Mouse (Mus musculus): Measurements from ENCODE around the gene Cox19. TPM values are rescaled to one million over a fixed set of nuclear protein-coding genes. Genes with fewer than 3 reads are reported as not detected.

The Cox19 gene
- 87.4 and 91.1 TPM in 2 replicates for polyA plus RNA-seq (2012; rRNA removed)

DNA sequence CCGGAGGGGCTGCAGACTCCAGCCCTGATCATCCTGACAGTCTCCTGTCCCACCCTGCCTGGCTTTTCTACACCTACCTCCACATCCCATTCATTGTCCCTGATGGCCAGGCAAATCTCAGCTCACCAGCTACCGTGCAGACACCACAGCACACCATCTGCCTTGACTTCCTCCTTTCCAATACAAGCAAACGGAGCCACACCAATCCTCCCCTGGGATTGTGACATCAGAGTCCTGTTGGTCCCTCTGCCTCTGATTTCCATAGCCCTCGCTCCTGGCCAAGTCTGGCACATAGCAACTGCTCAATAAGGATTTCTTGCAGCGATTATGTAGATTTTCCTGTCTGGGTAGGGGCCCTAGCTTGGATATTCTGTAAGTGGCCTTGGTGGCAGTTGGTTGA lies at the start of gene Cox19:
TSS of gene Cox19 (minus strand) at position 285 of the 400 bp plus-strand sequence.
- Histone ChIP-seq H3K27me3 (ENCODE audit: control insufficient read depth, insufficient read depth, low read length) (no peaks in the 10 kb centered on the region), H3K4me3 (replicated peaks; ENCODE audit: insufficient read depth, low read depth, low read length) (no peak within 1 kb of the TSS), H3K4me1 (ENCODE audit: control insufficient read depth, insufficient read depth, low read length) (peaks cover 6% of the 10 kb centered on the region; the same call in 1 of the 2 replicates), H3K27ac (ENCODE audit: insufficient read depth, low read length) (no peak within 1 kb of the TSS)
- 30% methylated on average over 5 of the region's 5 CpGs for WGBS
- DNase-seq = no peak
- no peak for TF ChIP-seq POLR2A (IDR thresholded peaks at IDR 0.05; ENCODE audit: borderline replicate concordance, insufficient read depth, low read length)
- TF ChIP-seq CTCF (IDR thresholded peaks at IDR 0.05; ENCODE audit: borderline replicate concordance, insufficient read depth, low read depth, low read length) = no peak

DNA sequence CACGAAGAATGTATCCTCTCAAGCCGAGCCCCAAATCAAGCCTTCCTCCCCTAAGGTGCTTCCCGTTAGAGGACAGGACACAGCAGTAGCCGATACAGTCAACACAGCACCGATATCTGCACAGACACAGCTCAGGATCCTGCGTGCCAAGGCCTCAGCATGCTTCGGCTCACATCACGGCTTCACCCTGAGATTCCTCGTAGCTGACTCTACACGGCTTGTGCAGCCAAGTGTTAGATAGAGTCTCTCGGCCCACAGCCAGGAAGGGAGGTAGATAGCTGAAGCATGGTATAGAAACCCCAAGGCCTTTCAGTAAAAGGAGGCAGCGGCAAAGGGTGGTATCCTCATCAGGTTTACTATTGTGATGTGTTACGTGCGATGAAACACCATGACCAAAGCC lies 48.8 kb upstream of the Cox19 start:
- H3K4me3 ChIP-seq (replicated peaks; ENCODE audit: insufficient read depth, low read depth, low read length) = no peak overlapping the region
- peak in 1 of 2 experiments; percentile 65 for DNase-seq
- 32% methylated on average over 14 of the region's 14 CpGs for WGBS
- no peak overlapping the region for H3K27ac ChIP-seq (ENCODE audit: insufficient read depth, low read length)
- TF ChIP-seq CTCF (IDR thresholded peaks at IDR 0.05; ENCODE audit: borderline replicate concordance, insufficient read depth, low read depth, low read length) (no peak), POLR2A (IDR thresholded peaks at IDR 0.05; ENCODE audit: borderline replicate concordance, insufficient read depth, low read length) (no peak)
- peaks cover 31% of the 10 kb centered on the region for H3K4me1 ChIP-seq (ENCODE audit: control insufficient read depth, insufficient read depth, low read length)
- H3K27me3 ChIP-seq (ENCODE audit: control insufficient read depth, insufficient read depth, low read length) = no peaks in the 10 kb centered on the region

DNA sequence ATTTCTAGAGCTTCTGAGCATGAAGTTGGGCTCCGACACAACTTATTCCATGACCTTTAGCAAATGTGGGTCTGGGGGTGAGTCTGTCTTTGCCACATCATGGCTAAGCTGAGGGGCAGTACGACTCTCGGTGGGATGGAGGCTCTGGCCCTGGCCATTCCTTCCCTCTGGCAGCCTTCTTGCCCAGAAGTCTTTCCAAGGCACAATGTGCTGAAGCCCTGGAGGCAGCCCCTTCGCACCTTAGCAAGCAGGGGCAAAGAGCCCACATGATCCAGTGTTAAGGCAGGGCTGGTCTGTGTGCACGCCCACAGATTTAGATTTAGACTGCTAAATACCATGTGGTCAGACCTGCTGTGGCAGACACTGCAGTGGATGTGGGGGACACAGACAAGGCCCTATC lies 47.6 kb upstream of the Cox19 start:
- peaks cover 31% of the 10 kb centered on the region for H3K4me1 ChIP-seq (ENCODE audit: control insufficient read depth, insufficient read depth, low read length)
- H3K27me3 ChIP-seq (ENCODE audit: control insufficient read depth, insufficient read depth, low read length) = no peaks in the 10 kb centered on the region
- DNase-seq = no peak
- H3K4me3 ChIP-seq (replicated peaks; ENCODE audit: insufficient read depth, low read depth, low read length) = no peak overlapping the region
- no peak for TF ChIP-seq CTCF (IDR thresholded peaks at IDR 0.05; ENCODE audit: borderline replicate concordance, insufficient read depth, low read depth, low read length)
- WGBS = 46% methylated on average over 5 of the region's 5 CpGs
- no peak overlapping the region for H3K27ac ChIP-seq (ENCODE audit: insufficient read depth, low read length)

DNA sequence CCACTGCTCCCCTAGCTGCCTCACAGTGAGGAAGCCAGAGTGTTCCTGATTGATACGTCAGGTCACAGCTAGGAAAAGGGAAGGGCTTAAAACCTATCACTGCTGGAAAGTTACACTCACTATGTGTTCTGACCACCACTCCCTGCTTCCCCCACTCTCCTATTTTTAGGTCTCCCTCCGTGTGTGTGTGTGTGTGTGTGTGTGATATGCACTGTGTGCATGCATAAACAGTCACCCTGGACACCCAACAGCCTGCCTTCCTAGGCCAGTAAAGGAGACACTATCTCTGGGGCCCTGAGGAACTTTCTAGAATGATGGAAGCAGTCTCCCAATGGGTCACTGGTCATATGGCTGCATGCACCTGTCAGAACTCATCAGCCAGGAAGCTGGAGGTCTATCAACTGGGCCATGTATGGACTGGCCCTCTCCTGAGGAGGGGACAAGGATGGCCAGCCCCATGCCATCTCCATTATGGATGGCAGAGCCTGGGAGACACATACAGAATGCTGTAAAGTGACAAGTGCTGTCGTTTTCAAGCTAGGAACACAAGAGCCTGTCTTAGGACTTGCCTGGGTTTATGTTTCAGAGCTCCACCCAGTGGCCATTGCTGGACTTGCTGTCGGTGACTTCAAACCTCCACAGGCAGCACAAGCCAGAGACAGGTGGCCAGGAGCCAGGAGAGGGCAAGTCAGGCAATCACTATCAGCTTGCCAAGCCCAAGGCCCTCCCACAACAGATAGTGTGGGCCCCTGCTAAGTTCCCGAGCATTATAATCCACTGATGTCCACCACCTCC lies 46.9 kb upstream of the Cox19 start:
- TF ChIP-seq CTCF (IDR thresholded peaks at IDR 0.05; ENCODE audit: borderline replicate concordance, insufficient read depth, low read depth, low read length) (peak; percentile 86), POLR2A (IDR thresholded peaks at IDR 0.05; ENCODE audit: borderline replicate concordance, insufficient read depth, low read length) (no peak)
- DNase-seq = peak; percentile 92 to 94
- WGBS = 33% methylated on average over 5 of the region's 5 CpGs
- Histone ChIP-seq H3K4me3 (replicated peaks; ENCODE audit: insufficient read depth, low read depth, low read length) (no peak overlapping the region), H3K27me3 (ENCODE audit: control insufficient read depth, insufficient read depth, low read length) (no peaks in the 10 kb centered on the region), H3K27ac (ENCODE audit: insufficient read depth, low read length) (no peak overlapping the region), H3K4me1 (ENCODE audit: control insufficient read depth, insufficient read depth, low read length) (peaks cover 29% of the 10 kb centered on the region)

DNA sequence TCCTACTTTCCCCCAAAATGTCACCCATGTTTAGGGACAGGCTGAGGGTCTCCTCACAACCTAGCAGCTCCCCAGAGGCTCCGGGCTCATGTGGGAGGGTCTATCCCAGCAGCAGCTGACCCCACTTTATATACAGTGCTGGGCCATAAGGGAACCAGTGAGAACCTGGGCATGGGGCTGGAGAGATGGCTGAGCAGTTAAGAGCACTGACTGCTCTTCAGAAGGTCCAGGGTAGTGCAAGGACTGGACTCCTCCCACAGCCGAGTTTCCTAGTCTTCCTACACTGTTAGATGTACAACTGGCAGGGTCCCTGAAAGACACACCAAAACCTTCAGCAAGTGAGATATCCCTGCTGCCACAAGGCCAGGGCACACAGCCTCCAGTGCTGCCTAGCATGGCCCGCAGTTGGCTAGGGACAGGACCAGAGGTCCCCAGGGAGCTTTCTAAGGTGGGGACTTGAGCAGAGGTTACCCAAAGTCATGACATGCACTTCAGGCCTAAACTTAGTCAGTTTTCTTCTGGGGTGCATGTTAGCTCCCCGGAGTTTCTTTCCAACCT lies 46.2 kb upstream of the Cox19 start:
- no peak overlapping the region for H3K27ac ChIP-seq (ENCODE audit: insufficient read depth, low read length)
- 93% methylated on average over 4 of the region's 4 CpGs for WGBS
- no peaks in the 10 kb centered on the region for H3K27me3 ChIP-seq (ENCODE audit: control insufficient read depth, insufficient read depth, low read length)
- no peak for DNase-seq
- TF ChIP-seq CTCF (IDR thresholded peaks at IDR 0.05; ENCODE audit: borderline replicate concordance, insufficient read depth, low read depth, low read length) (no peak), POLR2A (IDR thresholded peaks at IDR 0.05; ENCODE audit: borderline replicate concordance, insufficient read depth, low read length) (no peak)
- peaks cover 27% of the 10 kb centered on the region for H3K4me1 ChIP-seq (ENCODE audit: control insufficient read depth, insufficient read depth, low read length)
- H3K4me3 ChIP-seq (replicated peaks; ENCODE audit: insufficient read depth, low read depth, low read length) = no peak overlapping the region

DNA sequence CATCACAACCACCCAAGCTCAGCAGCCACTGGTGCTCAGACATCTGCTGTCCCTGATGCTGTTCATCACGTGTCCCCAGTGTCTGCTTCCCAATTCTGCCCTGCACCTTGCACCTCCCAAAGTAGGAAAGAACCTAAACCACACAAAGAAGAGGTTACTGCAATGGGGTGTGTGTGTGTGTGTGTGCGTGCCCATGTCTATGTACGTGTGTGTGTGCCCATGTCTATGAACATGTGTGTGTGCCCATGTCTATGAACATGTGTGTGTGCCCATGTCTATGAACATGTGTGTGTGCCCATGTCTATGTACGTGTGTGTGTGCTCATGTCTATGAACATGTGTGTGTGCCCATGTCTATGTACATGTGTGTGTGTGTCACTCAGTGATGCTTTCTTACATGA lies 44.3 kb upstream of the Cox19 start:
- peaks cover 38% of the 10 kb centered on the region for H3K4me1 ChIP-seq (ENCODE audit: control insufficient read depth, insufficient read depth, low read length)
- TF ChIP-seq POLR2A (IDR thresholded peaks at IDR 0.05; ENCODE audit: borderline replicate concordance, insufficient read depth, low read length) = no peak
- no peak for TF ChIP-seq CTCF (IDR thresholded peaks at IDR 0.05; ENCODE audit: borderline replicate concordance, insufficient read depth, low read depth, low read length)
- no peak overlapping the region for H3K4me3 ChIP-seq (replicated peaks; ENCODE audit: insufficient read depth, low read depth, low read length)
- 86% methylated on average over 4 of the region's 4 CpGs for WGBS
- H3K27ac ChIP-seq (ENCODE audit: insufficient read depth, low read length) = no peak overlapping the region
- DNase-seq = no peak
- H3K27me3 ChIP-seq (ENCODE audit: control insufficient read depth, insufficient read depth, low read length) = no peaks in the 10 kb centered on the region

DNA sequence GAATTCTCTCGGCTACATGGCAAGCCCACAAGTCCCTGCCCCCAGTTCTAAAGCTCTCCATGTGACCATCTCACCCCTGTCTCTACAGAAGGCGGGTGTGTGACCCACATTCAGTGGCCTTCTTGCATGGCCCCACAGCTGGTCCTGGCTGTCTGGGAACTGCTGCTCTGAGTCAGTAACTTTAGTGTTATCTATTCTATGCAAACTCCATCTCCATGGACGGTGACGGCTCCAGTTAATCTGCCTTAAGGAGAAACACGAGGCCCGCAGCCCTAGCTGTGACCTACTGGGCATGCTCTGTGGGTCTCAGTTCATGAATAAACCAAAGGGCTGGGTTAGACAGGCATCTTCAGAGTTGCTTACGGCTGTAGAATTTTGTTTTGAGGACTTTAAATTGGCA lies 43.2 kb upstream of the Cox19 start:
- 82% methylated on average over 7 of the region's 7 CpGs for WGBS
- Histone ChIP-seq H3K27ac (ENCODE audit: insufficient read depth, low read length) (no peak overlapping the region), H3K27me3 (ENCODE audit: control insufficient read depth, insufficient read depth, low read length) (no peaks in the 10 kb centered on the region), H3K4me3 (replicated peaks; ENCODE audit: insufficient read depth, low read depth, low read length) (no peak overlapping the region), H3K4me1 (ENCODE audit: control insufficient read depth, insufficient read depth, low read length) (peaks cover 29% of the 10 kb centered on the region)
- TF ChIP-seq CTCF (IDR thresholded peaks at IDR 0.05; ENCODE audit: borderline replicate concordance, insufficient read depth, low read depth, low read length) (no peak), POLR2A (IDR thresholded peaks at IDR 0.05; ENCODE audit: borderline replicate concordance, insufficient read depth, low read length) (no peak)
- no peak for DNase-seq

DNA sequence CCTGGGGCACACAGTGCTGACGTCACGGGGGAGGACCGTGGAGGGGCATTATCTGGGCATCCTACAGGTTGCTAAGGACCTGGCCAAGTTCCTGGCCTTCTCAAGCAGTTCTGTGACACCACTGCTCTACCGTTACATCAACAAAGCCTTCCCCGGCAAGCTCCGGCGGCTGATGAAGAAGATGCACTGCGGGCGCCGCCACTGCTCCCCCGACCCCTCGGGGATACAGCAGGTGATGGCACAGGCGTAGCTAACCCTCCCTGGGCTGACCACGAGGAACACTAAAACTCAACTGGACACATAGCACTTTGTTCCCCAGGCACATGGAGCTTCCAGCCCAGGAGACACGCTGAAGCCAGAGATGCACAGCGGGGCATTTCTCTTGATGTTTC lies 42.0 kb upstream of the Cox19 start:
- TF ChIP-seq POLR2A (IDR thresholded peaks at IDR 0.05; ENCODE audit: borderline replicate concordance, insufficient read depth, low read length) (no peak), CTCF (IDR thresholded peaks at IDR 0.05; ENCODE audit: borderline replicate concordance, insufficient read depth, low read depth, low read length) (no peak)
- Histone ChIP-seq H3K27me3 (ENCODE audit: control insufficient read depth, insufficient read depth, low read length) (no peaks in the 10 kb centered on the region), H3K27ac (ENCODE audit: insufficient read depth, low read length) (no peak overlapping the region), H3K4me1 (ENCODE audit: control insufficient read depth, insufficient read depth, low read length) (peaks cover 30% of the 10 kb centered on the region), H3K4me3 (replicated peaks; ENCODE audit: insufficient read depth, low read depth, low read length) (no peak overlapping the region)
- no peak for DNase-seq
- 83% methylated on average over 16 of the region's 16 CpGs for WGBS
